Mouse (Mus musculus): ENCODE results near the gene Coro1c. TPM values are rescaled to one million over a fixed set of nuclear protein-coding genes. Genes with fewer than 3 reads are reported as not detected.

Gene Coro1c
- polyA plus RNA-seq, 1 experiment from 2014 or later: 230 TPM

GRCm38 (mm10) chr5:113856631-113857030, 51.9 kb downstream of the Coro1c start:
- no peak overlapping the region for H3K4me3 ChIP-seq (replicated peaks; ENCODE audit: low read length)
- peaks cover under 1% of the 10 kb centered on the region; the same call in 1 of the 2 replicates for H3K36me3 ChIP-seq (ENCODE audit: control insufficient read depth, insufficient read depth)
- peaks cover 49% of the 10 kb centered on the region for H3K4me1 ChIP-seq (replicated peaks; ENCODE audit: control insufficient read depth, insufficient read depth, low read length)
- ATAC-seq: no peak
- no peak overlapping the region for H3K9ac ChIP-seq (replicated peaks; ENCODE audit: low read depth, low read length)
- 61% methylated on average over 7 of the region's 7 CpGs for WGBS
- no peak overlapping the region for H3K4me2 ChIP-seq (ENCODE audit: low read length)
- no peaks in the 10 kb centered on the region for H3K9me3 ChIP-seq (ENCODE audit: control insufficient read depth, low read length)
- H3K27me3 ChIP-seq (replicated peaks; ENCODE audit: control insufficient read depth, insufficient read depth, low read length): no peaks in the 10 kb centered on the region
- peak overlapping the region; percentile 80 for H3K27ac ChIP-seq (ENCODE audit: low read length)

GRCm38 (mm10) chr5:113855696-113856095, 52.9 kb downstream of the Coro1c start:
- Histone ChIP-seq H3K9me3 (ENCODE audit: control insufficient read depth, low read length) (no peaks in the 10 kb centered on the region), H3K9ac (replicated peaks; ENCODE audit: low read depth, low read length) (0 out of 2 replicates have a peak overlapping the region, but pooled peaks have one; percentile 18), H3K27me3 (replicated peaks; ENCODE audit: control insufficient read depth, insufficient read depth, low read length) (no peaks in the 10 kb centered on the region), H3K36me3 (ENCODE audit: control insufficient read depth, insufficient read depth) (peaks cover 7% of the 10 kb centered on the region), H3K4me3 (replicated peaks; ENCODE audit: low read length) (no peak overlapping the region), H3K4me1 (replicated peaks; ENCODE audit: control insufficient read depth, insufficient read depth, low read length) (peaks cover 49% of the 10 kb centered on the region), H3K4me2 (ENCODE audit: low read length) (no peak overlapping the region), H3K27ac (ENCODE audit: low read length) (peak overlapping the region; percentile 80)
- peak; percentile 88 for ATAC-seq
- WGBS: 23% methylated on average over 3 of the region's 3 CpGs

DNA sequence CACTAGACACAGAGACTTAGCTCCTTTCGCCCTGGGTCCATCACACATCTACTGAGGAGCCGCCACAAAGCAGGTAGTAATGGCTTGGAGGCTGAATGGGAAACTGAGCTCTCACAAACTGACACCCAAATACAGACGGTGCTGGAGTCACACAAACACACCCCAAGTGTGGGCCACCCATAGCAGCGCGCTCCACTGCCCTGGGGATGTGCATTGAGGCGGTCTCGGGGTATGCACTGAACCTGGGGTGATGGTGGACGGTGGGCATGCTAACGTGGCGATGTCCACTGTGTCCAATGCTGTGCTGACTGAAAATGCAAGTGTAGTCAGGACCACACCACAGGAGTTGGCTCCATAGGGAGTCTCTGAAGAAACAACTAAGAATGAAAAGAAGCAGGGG, 53.4 kb downstream of the Coro1c start:
- Histone ChIP-seq H3K4me1 (replicated peaks; ENCODE audit: control insufficient read depth, insufficient read depth, low read length) (peaks cover 49% of the 10 kb centered on the region), H3K4me3 (replicated peaks; ENCODE audit: low read length) (no peak overlapping the region), H3K9ac (replicated peaks; ENCODE audit: low read depth, low read length) (0 out of 2 replicates have a peak overlapping the region, but pooled peaks have one; percentile 27), H3K36me3 (ENCODE audit: control insufficient read depth, insufficient read depth) (peaks cover 7% of the 10 kb centered on the region), H3K4me2 (ENCODE audit: low read length) (no peak overlapping the region), H3K27me3 (replicated peaks; ENCODE audit: control insufficient read depth, insufficient read depth, low read length) (no peaks in the 10 kb centered on the region), H3K27ac (ENCODE audit: low read length) (peak overlapping the region; percentile 80), H3K9me3 (ENCODE audit: control insufficient read depth, low read length) (no peaks in the 10 kb centered on the region)
- WGBS: 78% methylated on average over 10 of the region's 10 CpGs
- no peak for ATAC-seq

DNA sequence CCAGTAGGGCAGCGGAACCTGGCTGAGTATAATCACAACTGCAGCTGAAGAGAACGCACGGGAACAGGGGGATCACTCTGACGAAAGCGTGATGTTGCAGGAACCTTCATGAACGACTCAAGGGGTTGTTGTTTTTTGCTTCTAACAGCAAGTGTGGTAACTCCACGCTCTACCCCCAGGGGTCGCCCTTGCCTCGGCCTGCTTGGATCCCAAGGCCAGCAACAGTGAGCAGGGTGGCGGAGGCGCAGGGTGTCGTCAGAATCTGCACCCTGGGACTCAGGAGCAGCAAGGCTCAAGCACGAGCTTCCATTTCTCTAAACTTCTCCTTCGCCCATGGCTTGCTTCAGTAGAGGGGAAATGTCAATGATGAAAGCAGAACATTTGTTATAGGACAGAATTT, 54.1 kb downstream of the Coro1c start:
- ATAC-seq: peak; percentile 33; the same call in 1 of the 2 replicates
- H3K4me3 ChIP-seq (replicated peaks; ENCODE audit: low read length): no peak overlapping the region
- WGBS: 41% methylated on average over 14 of the region's 14 CpGs
- H3K27ac ChIP-seq (ENCODE audit: low read length): no peak overlapping the region; the same call in 1 of the 2 replicates
- no peaks in the 10 kb centered on the region for H3K9me3 ChIP-seq (ENCODE audit: control insufficient read depth, low read length)
- H3K4me1 ChIP-seq (replicated peaks; ENCODE audit: control insufficient read depth, insufficient read depth, low read length): peaks cover 48% of the 10 kb centered on the region
- H3K36me3 ChIP-seq (ENCODE audit: control insufficient read depth, insufficient read depth): peaks cover 11% of the 10 kb centered on the region
- H3K4me2 ChIP-seq (ENCODE audit: low read length): no peak overlapping the region
- H3K9ac ChIP-seq (replicated peaks; ENCODE audit: low read depth, low read length): no peak overlapping the region
- no peaks in the 10 kb centered on the region for H3K27me3 ChIP-seq (replicated peaks; ENCODE audit: control insufficient read depth, insufficient read depth, low read length)

DNA sequence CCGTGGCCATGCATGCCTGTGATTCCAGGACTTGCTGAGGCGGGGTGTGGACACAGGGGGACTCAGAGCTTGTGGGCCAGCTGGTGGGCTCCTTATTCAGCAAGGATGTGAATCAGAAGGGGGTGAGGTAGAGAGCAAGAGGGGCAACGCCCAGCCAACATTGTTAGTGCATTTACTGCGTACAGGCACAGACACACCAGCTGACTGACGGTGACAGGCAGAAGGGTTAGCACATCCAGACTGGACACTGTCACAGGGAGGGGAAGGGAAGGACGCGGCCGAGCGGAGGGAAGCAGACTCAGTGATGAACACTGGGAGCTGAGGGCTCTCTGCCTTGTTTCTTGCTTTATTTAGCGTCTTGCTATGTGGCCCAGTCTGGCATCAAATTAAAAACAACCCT, 55.0 kb downstream of the Coro1c start:
- no peak overlapping the region for H3K9ac ChIP-seq (replicated peaks; ENCODE audit: low read depth, low read length)
- H3K9me3 ChIP-seq (ENCODE audit: control insufficient read depth, low read length): no peaks in the 10 kb centered on the region
- no peak overlapping the region for H3K27ac ChIP-seq (ENCODE audit: low read length)
- peaks cover 15% of the 10 kb centered on the region for H3K36me3 ChIP-seq (ENCODE audit: control insufficient read depth, insufficient read depth)
- no peak for ATAC-seq
- WGBS: 79% methylated on average over 10 of the region's 10 CpGs
- peaks cover 39% of the 10 kb centered on the region for H3K4me1 ChIP-seq (replicated peaks; ENCODE audit: control insufficient read depth, insufficient read depth, low read length)
- H3K4me3 ChIP-seq (replicated peaks; ENCODE audit: low read length): no peak overlapping the region
- H3K4me2 ChIP-seq (ENCODE audit: low read length): no peak overlapping the region
- H3K27me3 ChIP-seq (replicated peaks; ENCODE audit: control insufficient read depth, insufficient read depth, low read length): no peaks in the 10 kb centered on the region

DNA sequence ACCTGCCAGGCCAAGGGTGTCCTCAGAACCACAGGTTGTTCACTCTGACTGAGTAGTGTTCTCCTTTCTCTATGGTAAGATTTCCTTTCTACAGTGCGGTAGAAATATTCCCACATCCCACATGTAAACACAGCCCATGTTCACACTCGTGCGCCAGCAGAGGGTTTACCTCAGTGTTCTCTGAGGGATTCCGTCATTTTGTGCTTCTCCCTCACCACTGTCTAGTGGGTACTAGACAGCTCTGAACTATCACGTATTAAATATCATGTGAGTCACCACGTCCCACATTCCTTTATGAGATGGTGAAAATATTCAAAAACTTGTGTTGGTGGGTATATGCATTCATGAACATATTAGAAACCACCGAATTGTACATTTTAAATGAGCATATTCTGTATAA, 56.1 kb downstream of the Coro1c start:
- H3K9ac ChIP-seq (replicated peaks; ENCODE audit: low read depth, low read length): no peak overlapping the region
- H3K9me3 ChIP-seq (ENCODE audit: control insufficient read depth, low read length): no peaks in the 10 kb centered on the region
- no peak overlapping the region for H3K4me3 ChIP-seq (replicated peaks; ENCODE audit: low read length)
- 93% methylated on average over 7 of the region's 7 CpGs for WGBS
- H3K36me3 ChIP-seq (ENCODE audit: control insufficient read depth, insufficient read depth): peaks cover 23% of the 10 kb centered on the region
- no peak overlapping the region for H3K4me2 ChIP-seq (ENCODE audit: low read length)
- H3K27me3 ChIP-seq (replicated peaks; ENCODE audit: control insufficient read depth, insufficient read depth, low read length): no peaks in the 10 kb centered on the region
- no peak overlapping the region for H3K27ac ChIP-seq (ENCODE audit: low read length)
- no peak for ATAC-seq
- peaks cover 30% of the 10 kb centered on the region for H3K4me1 ChIP-seq (replicated peaks; ENCODE audit: control insufficient read depth, insufficient read depth, low read length)

- ATAC-seq: no peak
- 91% methylated on average over 8 of the region's 8 CpGs for WGBS
- peaks cover 36% of the 10 kb centered on the region for H3K36me3 ChIP-seq (ENCODE audit: control insufficient read depth, insufficient read depth)
Observed at GRCm38 (mm10) chr5:113850680-113851230, 57.8 kb downstream of the Coro1c start.

DNA sequence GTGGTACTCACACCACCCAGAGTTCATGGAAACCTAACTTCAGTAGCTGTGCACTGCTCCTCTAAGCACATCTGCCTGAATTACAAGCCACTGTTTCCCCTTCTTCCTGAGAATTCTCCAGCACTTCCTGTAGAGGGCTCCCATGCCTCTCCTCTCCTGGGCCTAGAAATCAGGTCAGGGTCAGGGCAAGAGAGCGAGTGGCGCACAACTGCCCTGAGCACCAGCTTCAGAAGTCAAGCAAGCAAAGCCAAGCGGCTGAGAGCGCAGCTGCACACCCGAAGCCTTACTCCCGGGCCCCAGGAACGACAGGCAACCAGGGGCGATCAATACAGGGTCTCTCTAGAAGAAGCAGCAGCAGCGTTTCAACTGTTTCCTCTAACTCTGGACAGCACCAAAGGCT, 60.9 kb downstream of the Coro1c start:
- Histone ChIP-seq H3K27me3 (replicated peaks; ENCODE audit: control insufficient read depth, insufficient read depth, low read length) (no peaks in the 10 kb centered on the region), H3K36me3 (ENCODE audit: control insufficient read depth, insufficient read depth) (peaks cover 50% of the 10 kb centered on the region), H3K9ac (replicated peaks; ENCODE audit: low read depth, low read length) (no peak overlapping the region), H3K4me3 (replicated peaks; ENCODE audit: low read length) (no peak overlapping the region), H3K4me1 (replicated peaks; ENCODE audit: control insufficient read depth, insufficient read depth, low read length) (no peaks in the 10 kb centered on the region), H3K9me3 (ENCODE audit: control insufficient read depth, low read length) (no peaks in the 10 kb centered on the region), H3K4me2 (ENCODE audit: low read length) (no peak overlapping the region), H3K27ac (ENCODE audit: low read length) (no peak overlapping the region)
- WGBS: 96% methylated on average over 9 of the region's 9 CpGs
- no peak for ATAC-seq

More at GRCm38 (mm10) chr5:113850680-113851230, 57.8 kb downstream of the Coro1c start:
- Histone ChIP-seq H3K27me3 (replicated peaks; ENCODE audit: control insufficient read depth, insufficient read depth, low read length) (no peaks in the 10 kb centered on the region), H3K4me1 (replicated peaks; ENCODE audit: control insufficient read depth, insufficient read depth, low read length) (peaks cover 13% of the 10 kb centered on the region), H3K9ac (replicated peaks; ENCODE audit: low read depth, low read length) (no peak overlapping the region; the same call in 1 of the 2 replicates), H3K27ac (ENCODE audit: low read length) (no peak overlapping the region), H3K4me3 (replicated peaks; ENCODE audit: low read length) (no peak overlapping the region), H3K4me2 (ENCODE audit: low read length) (no peak overlapping the region), H3K9me3 (ENCODE audit: control insufficient read depth, low read length) (no peaks in the 10 kb centered on the region)

DNA sequence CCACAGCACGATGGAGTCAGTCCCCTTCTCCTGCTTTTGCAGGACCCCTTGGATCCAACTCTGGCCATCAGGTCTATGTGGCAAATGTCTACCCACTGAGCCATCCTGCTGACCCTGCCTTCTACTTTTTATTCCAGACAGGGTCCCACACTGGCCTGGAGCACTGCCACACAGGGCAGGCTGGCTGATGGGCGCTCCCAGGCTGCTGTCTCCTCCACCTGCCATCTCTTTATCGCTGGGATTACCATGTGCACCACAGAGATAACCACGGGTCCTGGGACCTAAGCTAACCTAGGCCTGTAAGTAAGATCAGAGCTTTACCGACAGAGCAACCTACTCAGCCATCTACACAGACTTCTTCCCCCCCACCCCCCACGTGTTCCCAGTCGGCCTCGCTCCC, 61.9 kb downstream of the Coro1c start:
- Histone ChIP-seq H3K9ac (replicated peaks; ENCODE audit: low read depth, low read length) (no peak overlapping the region; the same call in 1 of the 2 replicates), H3K27me3 (replicated peaks; ENCODE audit: control insufficient read depth, insufficient read depth, low read length) (no peaks in the 10 kb centered on the region), H3K27ac (ENCODE audit: low read length) (no peak overlapping the region), H3K36me3 (ENCODE audit: control insufficient read depth, insufficient read depth) (peaks cover 54% of the 10 kb centered on the region), H3K9me3 (ENCODE audit: control insufficient read depth, low read length) (no peaks in the 10 kb centered on the region), H3K4me1 (replicated peaks; ENCODE audit: control insufficient read depth, insufficient read depth, low read length) (no peaks in the 10 kb centered on the region), H3K4me2 (ENCODE audit: low read length) (no peak overlapping the region), H3K4me3 (replicated peaks; ENCODE audit: low read length) (no peak overlapping the region)
- WGBS: 93% methylated on average over 8 of the region's 8 CpGs
- no peak for ATAC-seq

GRCm38 (mm10) chr5:113845627-113846026, 62.9 kb downstream of the Coro1c start:
- no peaks in the 10 kb centered on the region for H3K9me3 ChIP-seq (ENCODE audit: control insufficient read depth, low read length)
- peaks cover 47% of the 10 kb centered on the region for H3K36me3 ChIP-seq (ENCODE audit: control insufficient read depth, insufficient read depth)
- no peak overlapping the region for H3K4me3 ChIP-seq (replicated peaks; ENCODE audit: low read length)
- H3K4me2 ChIP-seq (ENCODE audit: low read length): no peak overlapping the region
- no peaks in the 10 kb centered on the region for H3K27me3 ChIP-seq (replicated peaks; ENCODE audit: control insufficient read depth, insufficient read depth, low read length)
- H3K4me1 ChIP-seq (replicated peaks; ENCODE audit: control insufficient read depth, insufficient read depth, low read length): no peaks in the 10 kb centered on the region
- H3K27ac ChIP-seq (ENCODE audit: low read length): no peak overlapping the region
- no peak for ATAC-seq
- H3K9ac ChIP-seq (replicated peaks; ENCODE audit: low read depth, low read length): no peak overlapping the region
- 92% methylated on average over 8 of the region's 8 CpGs for WGBS

Measured in forebrain, embryonic 16.5 days (tissue).